Mouse (Mus musculus): ENCODE measurements around the gene Dpp7.

Gene Dpp7

DNA sequence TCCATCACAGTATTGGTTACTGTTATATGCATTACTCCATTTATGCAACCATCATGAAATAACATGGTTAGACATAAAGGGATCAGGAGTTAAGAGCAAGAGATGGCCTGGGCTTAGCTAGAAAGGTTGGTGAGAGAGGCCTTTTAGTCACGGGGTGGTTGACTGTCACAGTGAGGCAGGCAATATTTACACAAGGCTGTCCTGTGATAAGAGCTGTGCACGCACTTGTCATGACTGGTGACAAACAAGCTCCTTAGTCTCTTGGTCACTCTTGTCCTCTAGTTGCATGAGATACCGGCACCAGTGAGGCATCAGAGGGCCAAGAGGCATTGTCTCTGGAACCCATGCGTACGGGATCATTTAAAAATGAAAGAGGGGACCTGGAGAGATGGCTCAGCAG, 28.3 kb upstream of the Dpp7 start:
- CTCF ChIA-PET, result interaction anchor here (0.6 to 1.6 kb wide), 5 partner anchors 8 to 106 kb away, joined by 3 to 5 read pairs (median 3); no protein-coding TSS in a partner anchor
- POLR2A ChIA-PET, result interaction anchor here in 3 of 4 experiments (0.5 to 6.6 kb wide), 5 partner anchors 9 to 822 kb away, joined by 3 to 43 read pairs (median 5); partner anchors contain the start of genes Entpd2 (in 1 of the 3) and Sapcd2 (in 1 of the 3)

DNA sequence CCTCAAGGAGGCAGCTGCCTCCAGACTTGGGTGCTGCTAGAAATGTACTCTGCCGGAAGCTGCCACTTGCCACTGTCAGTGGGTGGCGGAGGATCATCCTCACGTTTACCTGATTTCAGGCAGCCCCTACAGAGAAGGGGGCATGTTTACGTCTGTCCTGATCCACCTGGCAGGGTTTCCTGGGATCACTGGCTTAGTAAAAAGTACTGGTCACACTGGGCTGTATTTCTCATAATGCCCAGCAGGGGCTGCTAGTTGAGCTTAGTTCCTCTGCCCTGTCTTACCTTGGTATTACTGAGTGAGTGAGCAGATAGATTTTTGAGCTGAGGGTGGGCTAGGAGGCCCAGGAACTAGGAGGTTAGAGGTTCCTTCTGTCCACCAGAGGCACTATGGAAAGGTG, 20.4 kb upstream of the Dpp7 start:
- CTCF ChIA-PET, result interaction anchor here (0.6 to 4.1 kb wide), 43 partner anchors 8 to 282 kb away, joined by 3 to 28 read pairs (median 4); partner anchors contain the start of genes Entpd2 (in 3 of the 4), Abca2 (in 2 of the 4), Anapc2 (in 2 of the 4) and Ssna1 (in 2 of the 4)
- POLR2A ChIA-PET, result interaction anchor here (0.6 to 11.6 kb wide), 34 partner anchors 9 to 190 kb away, joined by 3 to 146 read pairs (median 4); partner anchors contain the start of genes Anapc2 (in 2 of the 4), Dpp7 (in 2 of the 4), Entpd2 (in 2 of the 4) and Ssna1 (in 2 of the 4)

DNA sequence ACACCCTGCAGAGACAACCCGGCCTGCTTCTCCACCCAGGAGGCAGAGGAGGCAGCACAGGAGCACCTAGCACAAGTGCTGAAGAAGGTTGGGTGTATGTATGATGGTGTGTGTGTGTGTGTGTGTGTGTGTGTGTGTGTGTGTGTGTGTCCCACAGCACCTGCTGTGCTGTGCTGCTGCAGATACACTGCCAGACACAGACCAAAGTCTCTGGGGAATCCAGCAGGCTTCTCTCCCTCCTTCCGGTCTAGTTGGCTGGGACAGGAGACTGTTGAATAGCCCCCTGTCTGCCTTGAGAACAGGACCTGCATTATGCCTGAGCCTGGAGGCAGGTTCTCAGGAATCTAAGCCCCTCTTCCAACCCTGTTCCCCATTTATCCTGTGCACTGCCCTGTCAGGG, 17.3 kb upstream of the Dpp7 start:
- POLR2A ChIA-PET, result interaction anchor here in 3 of 4 experiments (1.5 to 11.6 kb wide), 17 partner anchors 8 to 210 kb away, joined by 4 to 146 read pairs (median 17); partner anchors contain the start of genes Entpd2 (in 2 of the 3), Uap1l1 (in 2 of the 3), Anapc2 (in 1 of the 3) and Ssna1 (in 1 of the 3)
- CTCF ChIA-PET, result interaction anchor here in 3 of 4 experiments (1.0 to 4.1 kb wide), 6 partner anchors 23 to 145 kb away, joined by 3 to 26 read pairs (median 4); partner anchors contain the start of gene Npdc1 (in 1 of the 3)

DNA sequence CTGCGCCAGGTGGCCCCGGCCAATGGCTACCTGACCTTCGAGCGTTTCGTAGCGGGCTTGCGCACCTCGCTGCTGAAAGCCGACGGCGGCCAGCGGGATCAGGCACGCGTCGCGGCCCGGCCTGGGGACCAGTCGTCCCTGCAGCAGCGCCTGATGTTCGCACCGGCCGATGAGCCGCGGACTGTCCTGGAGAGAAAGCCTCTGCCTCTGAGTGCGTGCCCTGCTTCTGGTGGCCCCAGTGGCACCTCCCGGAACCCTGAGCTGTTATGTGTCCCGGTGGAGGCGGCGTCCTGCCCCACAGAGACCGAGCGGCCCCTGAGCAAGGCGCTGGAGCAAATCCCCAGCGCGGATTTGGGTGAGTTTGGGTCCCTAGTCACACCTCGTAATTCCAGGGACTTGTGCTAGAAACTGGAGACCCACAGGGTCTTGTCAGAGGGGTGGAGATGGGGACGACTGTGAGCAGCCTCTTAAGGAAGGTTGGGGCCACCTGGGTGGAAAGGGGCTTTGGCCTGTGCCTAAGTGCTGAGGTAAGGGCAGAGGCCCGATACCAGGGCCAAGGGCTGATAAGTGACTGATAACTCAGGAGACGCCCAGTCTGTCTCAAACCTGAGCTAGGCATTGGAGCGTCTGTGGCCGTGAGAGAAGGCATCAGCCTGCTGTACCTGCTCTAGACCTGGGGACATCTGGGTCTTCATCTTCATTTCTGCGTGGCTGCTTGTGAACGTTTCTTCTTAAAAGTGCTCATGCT, 16.7 kb upstream of the Dpp7 start:
- ChIA-PET CTCF (interaction anchor here (0.5 to 4.1 kb wide), 26 partner anchors 17 to 208 kb away, joined by 3 to 26 read pairs (median 4); partner anchors contain the start of genes Abca2 (in 1 of the 4), Ajm1 (in 1 of the 4), Entpd2 (in 1 of the 4) and Npdc1 (in 1 of the 4)), POLR2A (interaction anchor here in 3 of 4 experiments (0.5 to 11.6 kb wide), 84 partner anchors 8 to 611 kb away, joined by 3 to 146 read pairs (median 5); partner anchors contain the start of genes Anapc2 (in 2 of the 3), Cysrt1 (in 2 of the 3), Edf1 (in 2 of the 3) and Entpd2 (in 2 of the 3))

DNA sequence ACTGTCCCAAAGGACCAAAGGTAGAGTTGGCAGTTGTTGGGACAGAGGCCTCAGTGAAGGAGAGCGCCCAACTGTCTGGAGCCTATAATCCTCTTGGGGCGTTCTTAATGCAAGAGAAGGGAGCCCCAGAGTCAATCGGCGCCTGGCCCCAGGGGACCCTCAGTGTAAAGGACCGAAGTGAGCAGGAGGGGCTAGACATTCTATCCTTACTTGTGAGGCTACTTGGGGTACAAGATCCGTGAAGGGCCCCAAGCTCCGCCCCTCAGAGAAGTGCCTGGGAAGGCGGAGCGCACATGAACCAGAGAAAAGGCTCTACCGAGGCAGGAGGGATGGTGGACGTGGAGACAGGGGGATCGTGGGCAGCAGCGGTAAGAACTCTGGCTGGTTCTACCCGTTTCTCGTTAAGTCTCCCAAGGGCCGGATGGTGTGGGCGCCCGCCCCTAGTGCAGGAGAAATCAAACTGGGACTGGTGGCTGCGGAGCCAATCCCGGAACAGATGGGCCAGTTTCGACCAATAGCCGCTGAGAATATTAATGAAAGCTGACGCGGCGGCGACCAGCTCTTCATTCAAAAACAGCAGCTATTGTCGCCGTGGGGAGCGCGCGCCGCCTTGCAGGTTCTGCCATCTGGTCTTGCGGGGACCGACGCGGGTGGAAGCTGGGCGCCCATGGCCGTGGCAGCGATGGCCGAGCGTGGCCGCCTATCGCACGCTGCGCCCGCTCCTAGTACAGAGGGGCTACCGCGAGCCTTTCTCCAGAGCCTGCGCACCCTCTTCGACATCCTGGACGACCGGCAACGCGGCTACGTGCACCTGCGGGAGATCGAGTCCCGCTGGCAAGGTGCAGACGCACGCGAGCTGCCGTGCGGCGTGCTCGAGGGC, 15.8 kb upstream of the Dpp7 start, which contains the start of gene Sapcd2:
TSS of gene Sapcd2 (plus strand) at position 558 of the 880 bp plus-strand sequence.
- CTCF ChIA-PET, result interaction anchor here (0.5 to 2.7 kb wide), 25 partner anchors 18 to 209 kb away, joined by 3 to 17 read pairs (median 4); partner anchors contain the start of genes Abca2 (in 1 of the 4), Ajm1 (in 1 of the 4), Entpd2 (in 1 of the 4) and Tubb4b (in 1 of the 4)

DNA sequence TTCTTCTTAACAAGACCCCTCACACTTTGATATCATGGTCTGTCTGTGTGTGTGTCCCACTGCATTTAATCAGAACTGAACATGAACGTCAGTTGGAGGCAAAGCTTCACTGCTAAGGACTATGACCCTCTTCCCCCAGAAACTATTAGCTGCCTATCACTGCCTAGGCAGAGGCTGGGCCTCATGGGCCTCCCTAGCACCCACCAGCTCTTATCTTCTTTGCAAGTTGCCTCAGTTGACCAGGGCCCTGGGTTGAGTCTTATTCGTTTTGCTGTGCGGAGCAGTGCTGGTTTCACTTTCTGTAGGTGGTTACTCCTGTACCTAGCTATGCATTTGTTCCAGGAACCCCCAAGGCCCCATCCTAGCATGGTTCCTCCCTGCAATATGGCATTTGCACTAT, 13.8 kb upstream of the Dpp7 start:
- POLR2A ChIA-PET, result interaction anchor here in 1 of 4 experiments (1.0 to 1.7 kb wide), 3 partner anchors 14 to 77 kb away, joined by 3 read pairs; partner anchors contain the start of gene Dpp7
- CTCF ChIA-PET, result no interaction called here

More for the DNA sequence above, 15.8 kb upstream of the Dpp7 start, which contains the start of gene Sapcd2:
- POLR2A ChIA-PET, result interaction anchor here in 3 of 4 experiments (0.5 to 11.6 kb wide), 90 partner anchors 9 to 611 kb away, joined by 3 to 146 read pairs (median 4); partner anchors contain the start of genes Anapc2 (in 2 of the 3), Cysrt1 (in 2 of the 3), Edf1 (in 2 of the 3) and Entpd2 (in 2 of the 3)

DNA sequence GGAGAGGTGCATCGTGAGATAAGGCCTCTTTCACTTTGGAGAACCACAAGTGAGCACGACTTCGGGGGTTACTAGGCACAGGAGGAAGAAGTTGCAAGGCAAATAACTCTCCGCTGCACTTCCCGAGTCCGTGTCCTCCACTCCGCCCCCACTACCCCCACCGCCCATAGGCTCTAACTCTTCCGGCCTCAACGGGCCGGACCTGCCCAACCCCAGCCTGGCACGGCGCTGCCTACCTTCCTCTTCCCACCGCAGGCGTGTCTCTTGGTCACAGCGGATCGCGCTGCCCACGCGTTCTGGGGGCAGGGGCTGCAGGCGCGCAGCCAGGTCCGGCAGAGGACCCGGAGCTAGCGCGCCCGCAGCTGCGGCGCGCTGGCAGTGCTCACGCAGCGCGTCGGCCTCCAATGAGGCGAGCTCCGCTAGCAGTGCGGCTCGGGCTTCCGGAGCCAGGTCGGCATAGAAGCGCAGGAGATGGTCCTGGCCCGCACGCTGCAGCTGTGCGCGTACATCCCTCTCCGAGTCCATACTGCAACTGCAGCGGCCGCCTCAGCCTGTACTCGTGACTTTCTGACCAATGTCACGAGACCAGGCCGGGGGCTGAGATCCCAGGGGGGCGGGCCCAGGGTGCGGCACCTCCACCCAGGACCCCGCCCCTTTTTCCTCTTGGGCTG, 9.1 kb upstream of the Dpp7 start, which contains the start of gene Uap1l1:
TSS of gene Uap1l1 (minus strand) at position 592 of the 671 bp plus-strand sequence.
- ChIA-PET POLR2A (interaction anchor here (0.6 to 9.2 kb wide), 47 partner anchors 8 to 186 kb away, joined by 3 to 146 read pairs (median 4); partner anchors contain the start of genes Dpp7 (in 2 of the 4), Entpd2 (in 2 of the 4), Anapc2 (in 1 of the 4) and Man1b1 (in 1 of the 4)), CTCF (interaction anchor here (0.6 to 3.1 kb wide), 7 partner anchors 11 to 279 kb away, joined by 3 to 14 read pairs (median 3); no protein-coding TSS in a partner anchor)

DNA sequence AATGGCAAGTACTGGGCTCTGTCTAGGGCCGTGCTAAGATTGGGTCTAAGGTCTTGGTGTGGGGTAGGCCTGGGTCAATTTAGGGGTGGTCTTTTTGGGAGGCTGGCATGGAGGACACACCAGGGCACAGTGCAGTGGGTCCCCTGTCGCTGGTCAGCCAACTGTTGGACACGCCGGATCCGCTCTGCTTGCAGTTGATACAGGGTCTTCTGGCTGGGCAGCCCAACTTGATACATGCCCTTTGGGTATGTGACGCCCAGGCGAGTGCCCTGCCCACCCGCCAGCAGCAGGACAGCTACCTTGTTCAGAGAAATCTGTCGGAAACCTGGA, 8.6 kb upstream of the Dpp7 start:
- ChIA-PET CTCF (interaction anchor here in 3 of 4 experiments (1.1 to 3.1 kb wide), 5 partner anchors 11 to 136 kb away, joined by 3 to 14 read pairs (median 3); no protein-coding TSS in a partner anchor), POLR2A (interaction anchor here in 3 of 4 experiments (0.7 to 9.2 kb wide), 40 partner anchors 8 to 182 kb away, joined by 3 to 146 read pairs (median 4); partner anchors contain the start of genes Dpp7 (in 2 of the 3), Entpd2 (in 2 of the 3), Anapc2 (in 1 of the 3) and Man1b1 (in 1 of the 3))

DNA sequence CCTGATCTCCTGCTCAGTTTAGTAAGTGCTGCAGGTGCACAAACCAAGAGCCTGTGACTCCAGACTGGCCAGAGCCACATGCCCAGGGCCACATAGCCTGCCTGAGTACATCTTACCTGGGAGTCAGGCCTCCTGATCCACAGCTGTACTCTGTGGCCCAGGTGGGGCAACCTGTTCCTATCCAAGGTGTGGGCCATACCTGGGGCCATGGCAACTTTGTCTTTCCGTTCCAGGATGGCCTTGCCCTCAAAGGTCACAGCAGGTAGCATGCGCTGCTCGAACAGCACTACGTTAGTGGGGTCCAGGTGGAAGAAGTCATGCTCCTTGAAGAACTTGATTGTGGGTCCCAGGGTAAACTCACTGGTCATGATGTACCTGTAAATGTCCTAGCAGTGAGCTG, 8.2 kb upstream of the Dpp7 start:
- ChIA-PET CTCF (interaction anchor here in 2 of 4 experiments (1.1 to 1.8 kb wide), 3 partner anchors 12 to 38 kb away, joined by 3 to 5 read pairs (median 3); no protein-coding TSS in a partner anchor), POLR2A (interaction anchor here in 3 of 4 experiments (1.0 to 9.2 kb wide), 28 partner anchors 7 to 182 kb away, joined by 3 to 146 read pairs (median 5); partner anchors contain the start of genes Dpp7 (in 2 of the 3), Entpd2 (in 2 of the 3), Man1b1 (in 1 of the 3) and Sapcd2 (in 1 of the 3))

DNA sequence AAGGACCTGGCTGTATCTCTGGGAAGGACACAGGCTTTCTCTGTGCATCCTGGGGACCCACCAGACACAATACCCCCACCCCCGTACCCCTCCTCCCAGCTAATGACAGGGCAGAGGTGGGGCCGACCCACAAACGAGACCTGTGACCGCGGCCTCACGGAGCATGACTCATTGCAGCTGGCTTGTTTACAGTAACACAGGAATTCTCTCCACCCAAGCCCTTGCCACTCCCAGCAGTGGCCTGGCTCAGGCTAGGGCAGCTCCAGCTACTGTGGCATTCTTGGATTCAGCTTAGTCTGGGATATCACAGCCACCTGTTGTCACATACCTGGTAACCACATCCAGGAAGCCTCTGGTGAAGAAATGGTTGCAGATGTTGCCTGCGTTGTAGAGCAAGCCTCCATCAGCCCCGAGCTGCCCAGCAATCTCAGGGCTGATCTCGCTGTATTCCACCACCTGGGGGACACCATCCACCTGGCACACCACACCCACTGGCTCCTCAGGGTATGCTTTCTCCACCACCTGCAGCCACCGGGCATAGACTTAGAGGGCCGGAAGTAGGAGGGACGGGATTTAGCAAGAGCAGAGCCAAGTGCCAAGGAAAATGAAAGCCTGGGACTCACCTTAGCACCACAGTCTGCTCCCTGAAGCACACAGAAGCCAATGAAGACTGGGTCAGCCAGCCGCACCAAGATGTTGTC, 7.5 kb upstream of the Dpp7 start:
- CTCF ChIA-PET, result interaction anchor here in 3 of 4 experiments (0.5 to 1.5 kb wide), 3 partner anchors 39 to 1082 kb away, joined by 3 to 4 read pairs (median 3); no protein-coding TSS in a partner anchor
- POLR2A ChIA-PET, result interaction anchor here in 3 of 4 experiments (0.8 to 9.2 kb wide), 17 partner anchors 9 to 212 kb away, joined by 3 to 146 read pairs (median 4); partner anchors contain the start of genes Sapcd2 (in 2 of the 3), Lrrc26 (in 1 of the 3), Man1b1 (in 1 of the 3) and Phpt1 (in 1 of the 3)

DNA sequence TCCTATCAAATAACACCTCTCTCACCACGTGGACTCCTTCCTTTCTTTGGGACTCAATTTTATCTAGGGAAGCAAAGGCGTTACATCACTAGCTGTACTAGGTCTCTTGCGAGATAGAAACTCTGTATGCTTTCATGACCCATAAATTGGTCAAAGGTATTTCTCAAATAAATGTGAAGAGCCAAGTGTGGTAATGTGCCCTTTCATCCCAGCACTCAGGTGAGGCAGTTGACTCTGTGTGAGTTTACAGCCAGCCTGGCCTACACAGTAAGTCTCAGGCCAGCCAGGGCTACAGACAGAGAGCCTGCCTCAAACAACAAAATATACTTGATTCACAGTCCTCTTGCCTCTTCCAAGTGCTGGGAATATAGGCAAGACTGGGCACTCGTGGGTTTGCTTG, 3.7 kb upstream of the Dpp7 start:
- ChIA-PET CTCF (no interaction called here), POLR2A (interaction anchor here in 2 of 4 experiments (1.2 to 9.2 kb wide), 4 partner anchors 9 to 37 kb away, joined by 3 to 146 read pairs (median 22); partner anchors contain the start of gene Sapcd2 (in 1 of the 2))

DNA sequence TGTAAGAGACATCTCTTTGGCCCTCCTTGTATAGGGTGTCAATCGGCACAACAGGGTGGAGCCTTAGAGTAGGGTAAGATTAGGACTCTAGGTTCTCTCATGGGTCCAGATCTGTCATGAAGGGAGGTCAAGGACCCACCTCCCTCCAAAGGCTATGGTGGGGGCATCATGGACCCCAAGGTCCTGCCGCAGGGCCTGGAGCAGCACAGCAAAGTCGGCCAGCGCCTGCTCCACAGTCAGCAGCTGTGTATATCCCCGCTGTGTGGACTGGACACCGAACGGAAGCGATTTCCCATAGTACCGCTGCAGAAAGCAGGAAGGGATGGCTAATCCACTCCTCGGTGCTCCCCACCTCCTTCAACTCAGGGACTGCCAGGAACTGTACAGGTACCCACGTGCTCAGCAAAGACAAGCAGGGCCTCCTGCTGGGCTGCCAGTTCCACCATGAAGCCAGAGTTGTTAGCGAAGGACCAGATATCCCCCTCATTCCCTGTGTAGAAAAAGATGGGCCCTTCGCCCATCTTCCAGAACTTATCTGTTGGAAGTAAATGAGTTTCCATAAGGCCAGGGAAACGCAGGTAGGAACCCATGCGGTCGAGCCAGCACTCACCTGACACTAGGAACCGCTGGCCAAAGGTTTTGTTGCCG, 616 bp downstream of the Dpp7 start:
- ChIA-PET POLR2A (interaction anchor here in 2 of 4 experiments (0.8 to 4.3 kb wide), 19 partner anchors 9 to 131 kb away, joined by 3 to 38 read pairs (median 5); partner anchors contain the start of genes Anapc2 (in 2 of the 2), Ssna1 (in 2 of the 2), Uap1l1 (in 2 of the 2) and Man1b1 (in 1 of the 2)), CTCF (interaction anchor here in 1 of 4 experiments (1.0 kb wide), 1 partner anchor 201 kb away, joined by 3 read pairs; no protein-coding TSS in a partner anchor)

DNA sequence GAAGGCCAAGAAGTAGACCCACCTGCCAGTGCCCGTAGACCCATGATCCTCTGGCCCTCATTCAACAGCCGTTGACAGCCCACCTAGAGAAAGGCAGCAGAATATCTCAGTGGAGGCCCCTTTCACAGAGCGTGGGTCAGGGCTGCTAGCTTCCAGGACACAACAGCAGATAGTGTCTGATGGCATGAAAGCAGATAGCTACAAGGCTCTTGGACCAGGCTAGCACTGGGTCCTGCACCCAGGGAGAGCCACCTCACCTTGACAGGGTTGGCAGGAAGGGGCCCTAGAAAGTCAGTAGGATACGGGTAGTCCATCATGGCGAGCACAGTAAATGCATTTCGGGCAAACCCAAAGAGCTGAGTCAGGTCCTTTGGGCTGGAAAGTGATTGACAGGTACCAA, 1.9 kb downstream of the Dpp7 start:
- CTCF ChIA-PET, result interaction anchor here in 2 of 4 experiments (0.5 to 1.2 kb wide), 2 partner anchors 15 to 59 kb away, joined by 3 read pairs; no protein-coding TSS in a partner anchor
- POLR2A ChIA-PET, result interaction anchor here in 3 of 4 experiments (0.7 to 7.0 kb wide), 24 partner anchors 8 to 160 kb away, joined by 3 to 41 read pairs (median 4); partner anchors contain the start of genes Uap1l1 (in 3 of the 3), Man1b1 (in 2 of the 3), Sapcd2 (in 2 of the 3) and Anapc2 (in 1 of the 3)

DNA sequence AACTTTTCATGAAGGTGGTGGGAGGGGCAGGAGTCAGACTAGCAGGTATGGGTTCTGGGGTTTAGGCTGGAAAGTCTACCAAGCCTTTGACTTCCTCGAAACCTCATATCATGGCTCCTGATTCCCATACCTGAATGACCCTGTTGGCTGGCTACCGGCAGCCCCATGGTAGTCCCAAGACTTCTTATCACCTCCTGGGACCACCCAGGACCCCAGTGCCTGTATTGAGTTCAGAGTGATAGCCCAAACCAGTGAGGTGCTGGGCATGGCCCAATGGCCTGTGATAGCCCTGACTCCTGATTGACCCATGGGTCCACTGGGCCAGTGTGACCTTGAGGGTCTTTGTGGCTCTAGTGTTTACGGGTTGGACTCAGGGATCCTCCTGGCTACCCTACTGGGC, 5.5 kb downstream of the Dpp7 start:
- ChIA-PET CTCF (no interaction called here), POLR2A (interaction anchor here in 2 of 4 experiments (0.9 to 7.0 kb wide), 10 partner anchors 11 to 127 kb away, joined by 3 to 41 read pairs (median 4); partner anchors contain the start of genes Uap1l1 (in 2 of the 2) and Sapcd2 (in 1 of the 2))
